Mouse (Mus musculus): ENCODE results near the gene Vav3. TPM values are rescaled to one million over a fixed set of nuclear protein-coding genes. Genes with fewer than 3 reads are reported as not detected.

Gene Vav3
- total and polyA plus RNA-seq, 3 experiments, result 1.7 to 5.0 (median 4.4) TPM

DNA sequence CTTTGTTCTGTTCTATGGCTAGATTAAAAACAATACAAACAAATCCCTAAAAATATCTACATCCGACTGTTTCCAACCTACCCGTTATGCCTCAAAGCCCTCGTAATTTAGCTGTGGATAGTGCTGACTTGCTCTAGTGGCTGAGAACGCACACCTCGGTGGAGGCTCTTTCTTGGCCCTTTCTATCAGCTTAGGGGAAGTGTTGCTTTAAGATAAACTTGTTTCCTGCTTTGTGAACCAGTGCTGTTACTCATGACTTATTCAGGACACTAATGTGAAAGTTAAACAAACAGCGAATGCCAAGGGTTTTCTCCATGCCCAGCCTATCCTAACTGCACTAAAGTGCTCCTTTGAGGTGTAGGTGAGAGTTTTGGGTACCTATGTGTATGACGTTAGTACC lies 221.3 kb downstream of the Vav3 start:
- Histone ChIP-seq H3K79me2 (replicated peaks; ENCODE audit: control insufficient read depth, insufficient read depth, low read length) (no peaks in the 10 kb centered on the region), H3K4me3 (no peak overlapping the region), H3K9ac (ENCODE audit: low read depth, low read length) (no peak overlapping the region), H3K4me1 (ENCODE audit: control insufficient read depth, insufficient read depth, low read length) (no peaks in the 10 kb centered on the region), H3K27ac (no peak overlapping the region), H3K27me3 (ENCODE audit: control insufficient read depth, insufficient read depth, low read length) (no peaks in the 10 kb centered on the region), H3K36me3 (ENCODE audit: control insufficient read depth, insufficient read depth, low read length) (no peaks in the 10 kb centered on the region)
- WGBS, result 37% methylated on average over 7 of the region's 7 CpGs
- intact Hi-C loops (cut with DNase I), result no loop called here
- no peak for TF ChIP-seq POLR2A (IDR thresholded peaks at IDR 0.05; ENCODE audit: insufficient read depth, low read depth, low read length)
- TF ChIP-seq EP300 (IDR thresholded peaks at IDR 0.05; ENCODE audit: insufficient read depth, low read depth, low read length), result no peak
- no peak for TF ChIP-seq CTCF (IDR thresholded peaks at IDR 0.05)
- DNase-seq, result no peak

DNA sequence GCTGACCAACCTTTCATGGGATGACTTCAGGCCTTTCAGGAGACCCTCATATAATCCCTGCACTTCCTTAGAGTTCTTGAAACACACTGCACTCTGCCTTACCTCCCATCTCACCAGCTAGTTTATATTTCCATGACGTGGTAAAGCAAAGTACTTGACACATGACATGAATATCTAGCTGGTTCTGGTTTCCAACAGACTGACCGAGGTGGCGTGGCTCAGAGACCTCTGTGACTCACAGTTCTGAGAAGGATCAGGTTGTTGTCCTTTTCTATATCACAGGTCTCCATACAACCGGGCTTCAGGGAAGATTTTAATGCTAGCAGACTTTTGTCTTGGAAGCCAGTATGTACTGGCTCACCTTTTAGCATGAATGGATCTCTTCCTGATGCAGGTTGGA lies 221.8 kb downstream of the Vav3 start:
- Histone ChIP-seq H3K9ac (ENCODE audit: low read depth, low read length) (no peak overlapping the region), H3K79me2 (replicated peaks; ENCODE audit: control insufficient read depth, insufficient read depth, low read length) (no peaks in the 10 kb centered on the region), H3K4me1 (ENCODE audit: control insufficient read depth, insufficient read depth, low read length) (no peaks in the 10 kb centered on the region), H3K27ac (no peak overlapping the region), H3K36me3 (ENCODE audit: control insufficient read depth, insufficient read depth, low read length) (no peaks in the 10 kb centered on the region), H3K27me3 (ENCODE audit: control insufficient read depth, insufficient read depth, low read length) (no peaks in the 10 kb centered on the region), H3K4me3 (no peak overlapping the region)
- intact Hi-C loops (cut with DNase I), result no loop called here
- DNase-seq, result no peak
- no peak for TF ChIP-seq POLR2A (IDR thresholded peaks at IDR 0.05; ENCODE audit: insufficient read depth, low read depth, low read length)
- no peak for TF ChIP-seq CTCF (IDR thresholded peaks at IDR 0.05)
- no peak for TF ChIP-seq EP300 (IDR thresholded peaks at IDR 0.05; ENCODE audit: insufficient read depth, low read depth, low read length)
- 74% methylated on average over 4 of the region's 4 CpGs for WGBS

DNA sequence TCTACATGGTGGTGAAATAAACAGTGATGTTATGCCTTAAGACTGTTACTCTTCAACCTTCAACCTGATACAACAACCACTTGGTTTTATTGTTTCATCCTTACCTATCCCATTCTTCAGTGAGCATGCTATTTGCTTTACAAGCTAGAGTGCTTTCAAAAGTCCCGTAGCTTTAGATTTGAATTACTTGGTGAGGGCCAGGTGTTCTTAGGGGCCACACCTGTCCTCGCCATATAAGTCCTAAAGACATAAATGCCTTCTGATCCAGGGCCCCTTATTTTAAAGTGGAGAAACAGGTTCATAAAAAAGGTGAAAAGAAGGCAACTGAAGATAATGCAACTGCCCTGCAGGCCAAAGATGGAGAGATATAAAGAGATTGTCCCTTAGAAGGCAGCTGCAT lies 224.0 kb downstream of the Vav3 start:
- no peak overlapping the region for H3K4me3 ChIP-seq
- no peak for DNase-seq
- H3K79me2 ChIP-seq (replicated peaks; ENCODE audit: control insufficient read depth, insufficient read depth, low read length), result no peaks in the 10 kb centered on the region
- H3K9ac ChIP-seq (ENCODE audit: low read depth, low read length), result no peak overlapping the region
- WGBS, result 95% methylated on average over 2 of the region's 2 CpGs
- no peaks in the 10 kb centered on the region for H3K4me1 ChIP-seq (ENCODE audit: control insufficient read depth, insufficient read depth, low read length)
- no peaks in the 10 kb centered on the region for H3K27me3 ChIP-seq (ENCODE audit: control insufficient read depth, insufficient read depth, low read length)
- TF ChIP-seq CTCF (IDR thresholded peaks at IDR 0.05), result no peak
- H3K36me3 ChIP-seq (ENCODE audit: control insufficient read depth, insufficient read depth, low read length), result no peaks in the 10 kb centered on the region; the same call in 1 of the 2 replicates
- H3K27ac ChIP-seq, result no peak overlapping the region
- intact Hi-C loops (cut with DNase I), result no loop called here

DNA sequence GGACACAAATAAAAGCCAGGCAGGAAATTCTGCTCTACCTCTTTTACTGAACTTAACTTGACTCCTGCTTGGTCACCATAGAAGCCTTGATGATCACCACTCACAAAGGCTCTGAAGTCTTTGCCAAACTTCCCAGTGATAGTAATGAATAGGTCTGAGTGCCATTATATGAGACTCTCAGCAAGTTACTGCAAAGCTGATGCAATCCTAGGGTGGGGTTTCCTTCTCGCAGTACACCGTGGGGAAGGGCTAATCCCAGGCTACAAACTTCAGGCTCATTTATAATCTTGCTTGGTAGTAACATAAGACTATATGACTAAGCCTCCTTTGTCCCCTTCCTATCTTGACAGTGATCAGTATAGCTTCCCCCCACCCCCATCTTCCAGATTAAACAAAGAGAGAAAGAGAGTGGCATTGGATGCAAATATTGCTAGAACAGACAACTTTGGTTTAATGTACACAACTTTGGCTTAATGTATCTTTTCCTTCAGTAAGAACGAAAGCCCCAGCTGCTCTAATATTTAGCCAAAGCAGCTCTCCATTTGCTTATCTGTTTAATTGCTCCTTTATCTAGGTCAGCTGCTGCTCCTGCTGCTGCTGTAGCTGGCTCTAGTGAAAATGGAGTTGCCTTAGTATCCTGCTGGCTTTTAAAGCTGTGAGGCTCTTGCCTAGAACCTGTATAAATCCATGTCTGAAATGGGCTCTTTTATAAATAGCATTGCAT lies 228.3 kb downstream of the Vav3 start:
- no peak for DNase-seq
- TF ChIP-seq CTCF (IDR thresholded peaks at IDR 0.05) (no peak), EP300 (IDR thresholded peaks at IDR 0.05; ENCODE audit: insufficient read depth, low read depth, low read length) (no peak), POLR2A (IDR thresholded peaks at IDR 0.05; ENCODE audit: insufficient read depth, low read depth, low read length) (no peak)
- 19% methylated on average over 3 of the region's 3 CpGs for WGBS

DNA sequence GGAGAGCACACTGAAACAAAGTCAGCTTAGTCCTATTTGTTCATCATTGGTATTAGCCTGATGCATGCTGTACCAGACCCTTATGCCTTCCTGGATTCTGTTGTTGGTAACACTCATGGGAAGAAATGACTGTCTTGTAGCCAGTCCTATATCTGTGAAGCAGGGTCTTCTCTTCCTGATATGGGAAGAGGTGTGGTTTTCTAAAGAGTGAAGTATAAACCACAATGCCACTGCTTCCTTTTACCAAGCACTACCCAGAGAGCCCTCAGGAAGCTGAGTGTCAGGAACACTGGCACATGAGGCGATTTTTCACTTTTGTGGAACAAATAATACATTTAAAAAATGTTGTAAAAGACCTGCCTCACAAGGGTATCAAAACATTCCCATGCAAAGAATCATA lies 231.0 kb downstream of the Vav3 start:
- Histone ChIP-seq H3K27ac (no peak overlapping the region), H3K9ac (ENCODE audit: low read depth, low read length) (no peak overlapping the region), H3K36me3 (ENCODE audit: control insufficient read depth, insufficient read depth, low read length) (no peaks in the 10 kb centered on the region; the same call in 1 of the 2 replicates), H3K79me2 (replicated peaks; ENCODE audit: control insufficient read depth, insufficient read depth, low read length) (no peaks in the 10 kb centered on the region), H3K4me1 (ENCODE audit: control insufficient read depth, insufficient read depth, low read length) (no peaks in the 10 kb centered on the region), H3K4me3 (no peak overlapping the region), H3K27me3 (ENCODE audit: control insufficient read depth, insufficient read depth, low read length) (no peaks in the 10 kb centered on the region)
- intact Hi-C loops (cut with DNase I), result no loop called here
- 61% methylated on average over 1 of the region's 1 CpGs for WGBS
- no peak for DNase-seq
- TF ChIP-seq POLR2A (IDR thresholded peaks at IDR 0.05; ENCODE audit: insufficient read depth, low read depth, low read length), result no peak
- no peak for TF ChIP-seq CTCF (IDR thresholded peaks at IDR 0.05)
- TF ChIP-seq EP300 (IDR thresholded peaks at IDR 0.05; ENCODE audit: insufficient read depth, low read depth, low read length), result no peak

More for the DNA sequence above, 228.3 kb downstream of the Vav3 start:
- no peaks in the 10 kb centered on the region for H3K4me1 ChIP-seq (ENCODE audit: control insufficient read depth, insufficient read depth, low read length)
- no peaks in the 10 kb centered on the region for H3K27me3 ChIP-seq (ENCODE audit: control insufficient read depth, insufficient read depth, low read length)
- intact Hi-C loops (cut with DNase I), result no loop called here
- H3K79me2 ChIP-seq (replicated peaks; ENCODE audit: control insufficient read depth, insufficient read depth, low read length), result no peaks in the 10 kb centered on the region
- H3K9ac ChIP-seq (ENCODE audit: low read depth, low read length), result no peak overlapping the region
- no peak overlapping the region for H3K4me3 ChIP-seq
- no peaks in the 10 kb centered on the region; the same call in 1 of the 2 replicates for H3K36me3 ChIP-seq (ENCODE audit: control insufficient read depth, insufficient read depth, low read length)
- no peak overlapping the region for H3K27ac ChIP-seq

DNA sequence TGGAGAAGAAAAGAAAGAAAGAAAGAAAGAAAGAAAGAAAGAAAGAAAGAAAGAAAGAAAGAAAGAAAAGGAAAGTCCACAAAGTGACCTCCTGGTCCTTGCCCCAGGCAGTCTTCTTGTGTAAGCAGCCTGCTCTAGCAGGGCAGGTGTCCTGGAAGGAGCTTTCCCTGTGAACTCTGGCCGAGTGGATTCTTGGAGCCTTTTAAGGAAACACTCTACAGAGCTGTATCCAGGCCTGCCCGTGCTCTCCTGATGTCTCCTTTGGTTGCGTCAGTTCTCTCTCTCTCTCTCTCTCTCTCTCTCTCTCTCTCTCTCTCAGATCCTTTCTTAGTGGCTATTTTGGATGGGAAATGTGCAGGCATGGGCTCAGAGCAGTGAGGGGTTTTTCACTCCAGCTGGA lies 232.4 kb downstream of the Vav3 start:
- intact Hi-C loops (cut with DNase I), result no loop called here
- TF ChIP-seq POLR2A (IDR thresholded peaks at IDR 0.05; ENCODE audit: insufficient read depth, low read depth, low read length) (no peak), CTCF (IDR thresholded peaks at IDR 0.05) (no peak), EP300 (IDR thresholded peaks at IDR 0.05; ENCODE audit: insufficient read depth, low read depth, low read length) (no peak)
- Histone ChIP-seq H3K4me3 (no peak overlapping the region), H3K27ac (no peak overlapping the region), H3K27me3 (ENCODE audit: control insufficient read depth, insufficient read depth, low read length) (no peaks in the 10 kb centered on the region), H3K4me1 (ENCODE audit: control insufficient read depth, insufficient read depth, low read length) (no peaks in the 10 kb centered on the region), H3K9ac (ENCODE audit: low read depth, low read length) (no peak overlapping the region), H3K79me2 (replicated peaks; ENCODE audit: control insufficient read depth, insufficient read depth, low read length) (no peaks in the 10 kb centered on the region), H3K36me3 (ENCODE audit: control insufficient read depth, insufficient read depth, low read length) (no peaks in the 10 kb centered on the region; the same call in 1 of the 2 replicates)
- DNase-seq, result no peak
- 73% methylated on average over 3 of the region's 3 CpGs for WGBS
